Comparison of ENCODE assay signal across 12 mouse cellular contexts in the genomic region with DNA sequence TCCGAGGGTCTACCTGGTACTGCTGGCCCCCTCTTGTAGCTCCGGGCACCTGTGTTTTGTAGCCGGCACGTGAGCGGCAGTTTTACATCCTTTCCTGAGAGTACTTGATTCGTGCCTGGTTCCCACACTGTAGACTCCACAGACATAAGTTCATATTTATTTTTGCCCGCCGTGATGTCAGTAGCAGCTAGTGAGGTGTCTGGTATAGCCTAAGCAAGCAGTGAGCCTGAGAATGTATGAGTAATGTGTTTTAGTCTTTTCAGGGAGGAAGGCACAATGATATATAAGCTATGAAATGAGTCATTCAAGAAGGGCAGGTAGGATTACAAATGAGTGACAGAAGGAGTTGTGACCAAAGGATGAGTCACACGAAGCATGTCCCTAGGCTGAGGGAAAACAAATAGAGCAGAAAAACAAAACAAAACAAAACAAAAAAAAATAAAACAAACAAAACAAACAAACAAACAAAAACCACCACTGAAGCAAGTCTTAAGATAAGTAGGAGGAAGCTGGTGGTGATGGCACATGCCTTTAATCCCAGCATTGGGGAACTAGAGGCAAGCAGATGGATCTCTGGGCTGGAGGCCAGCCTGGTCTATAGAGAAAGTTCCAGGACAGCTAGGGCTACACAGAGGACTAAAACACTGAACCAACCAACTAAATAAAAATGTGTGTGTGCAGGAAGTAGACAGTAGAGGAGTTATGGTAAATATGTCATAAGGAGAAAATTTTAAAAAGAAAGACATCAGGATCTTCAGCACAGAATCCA.
DNase-seq lines count a peak whose midpoint lies in the region.
"Had no signal": no experiment of that assay in that cellular context is flagged by ENCODE, and none has a peak within 500 bp of the region (broad histone marks: within the 10 kb centered on the region; RNA-seq: fewer than 3 reads in every experiment).

No protein-coding gene starts in this region.

- peak; percentile 43 to 60 for DNase-seq in frontal cortex, adult 2 months (ENCODE audit: extremely low spot score in 1 of 2, low spot score in 1 of 2)
- DNase-seq in frontal cortex, postnatal 25 days (ENCODE audit: low spot score in 2 of 2), result no peak
- peak; percentile 29 to 40 for DNase-seq in right cerebral cortex, adult 2 months (ENCODE audit: low spot score in 2 of 2)
- no peak for DNase-seq in right cerebral cortex, postnatal 4 days
- peak; percentile 24 for DNase-seq in cerebellum, adult 9-11 months
- DNase-seq in telencephalon, adult 2 months (ENCODE audit: low read depth, low spot score), result peak; percentile 42
- DNase-seq in thymus, postnatal 25 days, result no peak
- DNase-seq in heart, postnatal 25 days (ENCODE audit: low spot score), result no peak
- DNase-seq: adrenal gland, postnatal 14 days; gastrocnemius, postnatal 36 days; retina, postnatal 1 day; thymus, adult 2 months had no signal

- intact Hi-C loops in heart, postnatal 25 days (cut with DNase I), result no loop called here

Comparison
In these comparisons a context has a peak if more than half of its experiments do, and no peak if none do; other contexts are left out.
1. DNase-seq: peak in frontal cortex, adult 2 months (2 of 2), right cerebral cortex, adult 2 months (2 of 2), cerebellum, adult 9-11 months (single experiment) and telencephalon, adult 2 months (single experiment); none in frontal cortex, postnatal 25 days (0 of 2), right cerebral cortex, postnatal 4 days (single experiment), thymus, postnatal 25 days (single experiment) and heart, postnatal 25 days (single experiment).